Mouse (Mus musculus): ENCODE data around the gene Olfr1274-ps.
"Not testable (repeated sequence)": the region's sequence is repeated elsewhere in the genome, so short reads cannot be mapped to it uniquely, and the experiment has no call there.

DNA sequence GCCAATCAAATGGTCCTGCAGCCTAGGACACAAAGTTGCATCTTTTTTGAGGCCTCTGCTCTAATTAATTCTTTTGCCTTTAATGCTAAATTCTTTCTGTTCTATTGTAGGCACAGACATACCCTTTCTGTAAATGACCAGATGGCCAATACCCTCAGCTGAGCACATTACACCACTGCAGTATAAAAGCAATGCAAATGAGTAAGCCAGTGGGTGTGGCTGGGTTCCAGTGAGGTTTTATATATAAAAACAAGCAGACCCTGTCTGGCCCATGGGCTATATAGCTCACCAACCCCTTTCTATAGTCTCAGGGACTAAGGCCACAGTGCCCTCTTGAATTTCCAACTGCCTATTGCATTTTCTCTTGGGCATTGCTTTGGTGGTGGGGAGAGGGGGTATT lies 41.7 kb downstream of the Olfr1274-ps start:
- TF ChIP-seq CTCF (IDR thresholded peaks at IDR 0.05; ENCODE audit: insufficient read depth, low read length); POLR2A (IDR thresholded peaks at IDR 0.05; ENCODE audit: borderline replicate concordance, extremely low read depth, low read depth, low read length): not testable (repeated sequence)
